Mouse (Mus musculus): Measurements from ENCODE around the gene Ribc2. TPM values are rescaled to one million over a fixed set of nuclear protein-coding genes. Genes with fewer than 3 reads are reported as not detected.
A peak's percentile ranks its signal among the peaks of the same experiment; 100 is the strongest.

Ribc2 gene
- polyA plus RNA-seq, 1 experiment from 2014 or later = 0.52 TPM

GRCm38 (mm10) chr15:85182063-85182462 lies 50.2 kb downstream of the Ribc2 start:
- Histone ChIP-seq H3K4me1 (ENCODE audit: control insufficient read depth, insufficient read depth, low read length) (no peaks in the 10 kb centered on the region; the same call in 1 of the 2 replicates), H3K4me3 (ENCODE audit: low read depth, low read length) (no peak overlapping the region), H3K27ac (replicated peaks; ENCODE audit: low read depth, low read length) (no peak overlapping the region), H3K4me2 (ENCODE audit: low read depth, low read length) (no peak overlapping the region), H3K36me3 (replicated peaks; ENCODE audit: control insufficient read depth, insufficient read depth, low read depth, low read length) (no peaks in the 10 kb centered on the region), H3K27me3 (ENCODE audit: control insufficient read depth, insufficient read depth, low read length) (no peaks in the 10 kb centered on the region), H3K9me3 (replicated peaks; ENCODE audit: control insufficient read depth, low read length) (no peaks in the 10 kb centered on the region), H3K9ac (replicated peaks; ENCODE audit: low read length) (no peak overlapping the region)
- DNase-seq (ENCODE audit: low spot score) (no peak), ATAC-seq (replicated peaks; ENCODE audit: insufficient number of reproducible peaks, low FRiP score, low TSS enrichment, low read depth) (no peak)
- WGBS = 83% methylated on average over 4 of the region's 4 CpGs

- Histone ChIP-seq H3K9me3 (replicated peaks; ENCODE audit: control insufficient read depth, low read length) (no peaks in the 10 kb centered on the region), H3K4me2 (ENCODE audit: low read depth, low read length) (no peak overlapping the region), H3K9ac (replicated peaks; ENCODE audit: low read length) (no peak overlapping the region), H3K27ac (replicated peaks; ENCODE audit: low read depth, low read length) (no peak overlapping the region), H3K4me3 (ENCODE audit: low read depth, low read length) (no peak overlapping the region), H3K36me3 (replicated peaks; ENCODE audit: control insufficient read depth, insufficient read depth, low read depth, low read length) (no peaks in the 10 kb centered on the region), H3K4me1 (ENCODE audit: control insufficient read depth, insufficient read depth, low read length) (no peaks in the 10 kb centered on the region; the same call in 1 of the 2 replicates), H3K27me3 (ENCODE audit: control insufficient read depth, insufficient read depth, low read length) (no peaks in the 10 kb centered on the region)
- no peak for ATAC-seq (replicated peaks; ENCODE audit: insufficient number of reproducible peaks, low FRiP score, low TSS enrichment, low read depth)
- 78% methylated on average over 7 of the region's 7 CpGs for WGBS
- no peak for DNase-seq (ENCODE audit: low spot score)
These were observed 55.0 kb downstream of the Ribc2 start for GRCm38 (mm10) chr15:85186916-85187315.

GRCm38 (mm10) chr15:85188167-85188778 lies 56.4 kb downstream of the Ribc2 start:
- Histone ChIP-seq H3K4me3 (ENCODE audit: low read depth, low read length) (no peak overlapping the region), H3K9ac (replicated peaks; ENCODE audit: low read length) (no peak overlapping the region), H3K27me3 (ENCODE audit: control insufficient read depth, insufficient read depth, low read length) (no peaks in the 10 kb centered on the region), H3K4me1 (ENCODE audit: control insufficient read depth, insufficient read depth, low read length) (no peaks in the 10 kb centered on the region; the same call in 1 of the 2 replicates), H3K36me3 (replicated peaks; ENCODE audit: control insufficient read depth, insufficient read depth, low read depth, low read length) (no peaks in the 10 kb centered on the region), H3K4me2 (ENCODE audit: low read depth, low read length) (no peak overlapping the region), H3K27ac (replicated peaks; ENCODE audit: low read depth, low read length) (0 out of 2 replicates have a peak overlapping the region, but pooled peaks have one; percentile 13), H3K9me3 (replicated peaks; ENCODE audit: control insufficient read depth, low read length) (no peaks in the 10 kb centered on the region)
- DNase-seq (ENCODE audit: low spot score) (peak; percentile 81), ATAC-seq (replicated peaks; ENCODE audit: insufficient number of reproducible peaks, low FRiP score, low TSS enrichment, low read depth) (0 out of 2 replicates have a peak, but pooled peaks have one; percentile 29)
- 40% methylated on average over 8 of the region's 8 CpGs for WGBS

Other genes starting within 250 kb of the Ribc2 start
- gene Gm29666, start 212.0 kb upstream of the Ribc2 start, polyA plus RNA-seq (2014; fragmentation: Nextera tagmentation; extraction: Ambion mirVana) = 0.50 and 0.52 TPM in 2 replicates
- gene Nup50, start 208.7 kb upstream of the Ribc2 start, polyA plus RNA-seq (2014; fragmentation: Nextera tagmentation; extraction: Ambion mirVana) = 65.8 and 67.1 TPM in 2 replicates
- 11.6 and 16.8 TPM in 2 replicates for gene 5031439G07Rik, start 143.5 kb upstream of the Ribc2 start, polyA plus RNA-seq (2014; fragmentation: Nextera tagmentation; extraction: Ambion mirVana)
- not detected in 2 replicates for gene Upk3a, start 114.9 kb upstream of the Ribc2 start, polyA plus RNA-seq (2014; fragmentation: Nextera tagmentation; extraction: Ambion mirVana)
- gene Fam118a, start 103.1 kb upstream of the Ribc2 start, polyA plus RNA-seq (2014; fragmentation: Nextera tagmentation; extraction: Ambion mirVana) = 26.1 and 26.3 TPM in 2 replicates
- gene Smc1b, start 114 bp upstream of the Ribc2 start, polyA plus RNA-seq (2014; fragmentation: Nextera tagmentation; extraction: Ambion mirVana) = 0.11 and 0.18 TPM in 2 replicates
- gene Fbln1, start 73.9 kb downstream of the Ribc2 start, polyA plus RNA-seq (2014; fragmentation: Nextera tagmentation; extraction: Ambion mirVana) = 200 and 208 TPM in 2 replicates
- 378 and 380 TPM in 2 replicates for gene Atxn10, start 204.2 kb downstream of the Ribc2 start, polyA plus RNA-seq (2014; fragmentation: Nextera tagmentation; extraction: Ambion mirVana)

Measured in embryonic facial prominence, embryonic 11.5 days (tissue).